Mouse (Mus musculus) embryonic facial prominence, embryonic 13.5 days (tissue): ENCODE data around the gene Ankrd11. TPM values are rescaled to one million over a fixed set of nuclear protein-coding genes. Genes with fewer than 3 reads are reported as not detected.

Source experiments
- ATAC-seq: fragments of 200-750 bp; cut with Nextera tagmentation; 2 replicates; pipeline ENCODE4 v1.8.0; 2017; ENCODE audit warnings: low read depth; ENCODE audit not compliant: insufficient number of reproducible peaks, insufficient read depth, low FRiP score, low TSS enrichment
- H3K27ac ChIP-seq: fragments of 300-500 bp; sonication (generic); 2 replicates; pipeline ENCODE4 v1.5.1; 2015; ENCODE audit warnings: moderate library complexity, mild to moderate bottlenecking, inconsistent platforms
- H3K27me3 ChIP-seq: fragments of 300-500 bp; sonication (generic); 2 replicates; pipeline ENCODE4 v1.6.1; 2015; ENCODE audit warnings: mild to moderate bottlenecking, inconsistent platforms
- H3K36me3 ChIP-seq: fragments of 300-500 bp; sonication (generic); 2 replicates; pipeline ENCODE4 v1.6.1; 2015; ENCODE audit warnings: mild to moderate bottlenecking, inconsistent platforms
- H3K4me1 ChIP-seq: fragments of 300-500 bp; sonication (generic); 2 replicates; pipeline ENCODE4 v1.6.1; 2015; ENCODE audit warnings: inconsistent platforms
- H3K4me2 ChIP-seq: fragments of 300-500 bp; sonication (generic); 2 replicates; pipeline ENCODE4 v1.6.1; 2015; ENCODE audit warnings: moderate library complexity, mild to moderate bottlenecking, inconsistent platforms
- H3K4me3 ChIP-seq: fragments of 300-500 bp; sonication (generic); 2 replicates; pipeline ENCODE4 v1.5.1; 2015; ENCODE audit warnings: mild to moderate bottlenecking, inconsistent platforms
- H3K9ac ChIP-seq: fragments of 300-500 bp; sonication (generic); 2 replicates; pipeline ENCODE4 v1.6.1; 2015; ENCODE audit warnings: mild to moderate bottlenecking, inconsistent platforms
- H3K9me3 ChIP-seq: fragments of 300-500 bp; sonication (generic); 2 replicates; pipeline ENCODE4 v1.6.1; 2016; ENCODE audit warnings: inconsistent platforms
- WGBS: fragments of 180-500 bp; shearing (Covaris S2); methylation state at CpG from one replicate; pipeline ENCODE4 v1.1.7; 2015; ENCODE audit warnings: mixed read lengths; 5-methylcytosine and 5-hydroxymethylcytosine counted together
- polyA plus RNA-seq: library from polyadenylated mRNA; unstranded; fragments of >200 nt; fragmentation: Nextera tagmentation; extraction: Ambion mirVana; gene quantifications from 2 replicates; pipeline ENCODE4 v1.2.1, GENCODE M21; 2015

Ankrd11 gene
- polyA plus RNA-seq, 1 experiment from 2014 or later, result 40.9 TPM

- no peak for ATAC-seq
- Histone ChIP-seq H3K4me2 (no peak overlapping the region), H3K4me3 (no peak overlapping the region), H3K27me3 (no peaks in the 10 kb centered on the region), H3K36me3 (0 out of 2 replicates have a peak, but pooled peaks cover 4% of the 10 kb centered on the region), H3K9ac (no peak overlapping the region), H3K27ac (no peak overlapping the region), H3K9me3 (no peaks in the 10 kb centered on the region), H3K4me1 (peaks cover 43% of the 10 kb centered on the region)
- WGBS, result 84% methylated on average over 5 of the region's 5 CpGs
Measured at GRCm38 (mm10) chr8:122960323-122960722, 81.8 kb downstream of the Ankrd11 start.

- H3K4me1 ChIP-seq, result peaks cover 29% of the 10 kb centered on the region
- H3K36me3 ChIP-seq, result no peaks in the 10 kb centered on the region
- ATAC-seq, result no peak
- no peaks in the 10 kb centered on the region for H3K27me3 ChIP-seq
- no peak overlapping the region for H3K9ac ChIP-seq
- H3K27ac ChIP-seq, result no peak overlapping the region
- H3K4me2 ChIP-seq, result no peak overlapping the region
- no peaks in the 10 kb centered on the region for H3K9me3 ChIP-seq
- WGBS, result 86% methylated on average over 3 of the region's 3 CpGs
- no peak overlapping the region for H3K4me3 ChIP-seq
Measured at GRCm38 (mm10) chr8:122955997-122956396, 86.1 kb downstream of the Ankrd11 start.

GRCm38 (mm10) chr8:122955195-122955594, 86.9 kb downstream of the Ankrd11 start:
- Histone ChIP-seq H3K9ac (no peak overlapping the region), H3K4me1 (peaks cover 21% of the 10 kb centered on the region), H3K27me3 (no peaks in the 10 kb centered on the region), H3K9me3 (no peaks in the 10 kb centered on the region), H3K4me2 (no peak overlapping the region), H3K36me3 (no peaks in the 10 kb centered on the region), H3K27ac (no peak overlapping the region), H3K4me3 (no peak overlapping the region)
- no peak for ATAC-seq

GRCm38 (mm10) chr8:122954090-122954799, 87.8 kb downstream of the Ankrd11 start:
- Histone ChIP-seq H3K36me3 (no peaks in the 10 kb centered on the region), H3K4me2 (no peak overlapping the region), H3K27ac (no peak overlapping the region), H3K4me3 (no peak overlapping the region), H3K4me1 (peaks cover 29% of the 10 kb centered on the region), H3K27me3 (no peaks in the 10 kb centered on the region), H3K9me3 (no peaks in the 10 kb centered on the region), H3K9ac (no peak overlapping the region)
- no peak for ATAC-seq
- WGBS, result 83% methylated on average over 3 of the region's 3 CpGs

GRCm38 (mm10) chr8:122953028-122953427, 89.0 kb downstream of the Ankrd11 start:
- H3K9ac ChIP-seq, result no peak overlapping the region
- 89% methylated on average over 6 of the region's 6 CpGs for WGBS
- no peaks in the 10 kb centered on the region for H3K36me3 ChIP-seq
- no peak overlapping the region for H3K4me2 ChIP-seq
- H3K4me3 ChIP-seq, result no peak overlapping the region
- no peak for ATAC-seq
- no peak overlapping the region for H3K27ac ChIP-seq
- peaks cover 33% of the 10 kb centered on the region for H3K4me1 ChIP-seq
- H3K9me3 ChIP-seq, result no peaks in the 10 kb centered on the region
- H3K27me3 ChIP-seq, result no peaks in the 10 kb centered on the region

- Histone ChIP-seq H3K27ac (no peak overlapping the region), H3K4me1 (peaks cover 27% of the 10 kb centered on the region), H3K9me3 (no peaks in the 10 kb centered on the region), H3K9ac (no peak overlapping the region), H3K4me2 (no peak overlapping the region), H3K36me3 (no peaks in the 10 kb centered on the region), H3K27me3 (no peaks in the 10 kb centered on the region), H3K4me3 (no peak overlapping the region)
- 84% methylated on average over 5 of the region's 5 CpGs for WGBS
- ATAC-seq, result no peak
Measured at GRCm38 (mm10) chr8:122951456-122951855, 90.6 kb downstream of the Ankrd11 start.

- ATAC-seq, result no peak
- WGBS, result 80% methylated on average over 5 of the region's 5 CpGs
- H3K9me3 ChIP-seq, result no peaks in the 10 kb centered on the region
Measured at GRCm38 (mm10) chr8:122949701-122950100, 92.4 kb downstream of the Ankrd11 start.

GRCm38 (mm10) chr8:122945775-122946174, 96.3 kb downstream of the Ankrd11 start:
- Histone ChIP-seq H3K4me2 (no peak overlapping the region), H3K36me3 (no peaks in the 10 kb centered on the region), H3K9ac (no peak overlapping the region), H3K4me1 (peaks cover 16% of the 10 kb centered on the region), H3K9me3 (no peaks in the 10 kb centered on the region), H3K4me3 (no peak overlapping the region), H3K27me3 (no peaks in the 10 kb centered on the region), H3K27ac (no peak overlapping the region)
- 68% methylated on average over 2 of the region's 2 CpGs for WGBS
- no peak for ATAC-seq

More at GRCm38 (mm10) chr8:122949701-122950100, 92.4 kb downstream of the Ankrd11 start:
- no peaks in the 10 kb centered on the region for H3K36me3 ChIP-seq
- H3K27ac ChIP-seq, result no peak overlapping the region
- H3K4me2 ChIP-seq, result no peak overlapping the region
- no peak overlapping the region for H3K4me3 ChIP-seq
- H3K27me3 ChIP-seq, result no peaks in the 10 kb centered on the region
- H3K9ac ChIP-seq, result no peak overlapping the region
- H3K4me1 ChIP-seq, result peaks cover 18% of the 10 kb centered on the region

GRCm38 (mm10) chr8:122942803-122943713, 99.0 kb downstream of the Ankrd11 start:
- H3K27me3 ChIP-seq, result no peaks in the 10 kb centered on the region
- no peaks in the 10 kb centered on the region for H3K9me3 ChIP-seq
- WGBS, result 74% methylated on average over 9 of the region's 9 CpGs
- ATAC-seq, result no peak
- H3K36me3 ChIP-seq, result no peaks in the 10 kb centered on the region
- peaks cover 21% of the 10 kb centered on the region for H3K4me1 ChIP-seq
- no peak overlapping the region for H3K4me2 ChIP-seq
- no peak overlapping the region for H3K27ac ChIP-seq
- no peak overlapping the region for H3K9ac ChIP-seq
- H3K4me3 ChIP-seq, result no peak overlapping the region

GRCm38 (mm10) chr8:122938591-122938990, 103.5 kb downstream of the Ankrd11 start:
- no peaks in the 10 kb centered on the region for H3K36me3 ChIP-seq
- peaks cover 33% of the 10 kb centered on the region for H3K4me1 ChIP-seq
- H3K9me3 ChIP-seq, result no peaks in the 10 kb centered on the region
- no peaks in the 10 kb centered on the region for H3K27me3 ChIP-seq
- no peak overlapping the region for H3K4me2 ChIP-seq
- no peak for ATAC-seq
- no peak overlapping the region for H3K4me3 ChIP-seq
- no peak overlapping the region for H3K27ac ChIP-seq
- 44% methylated on average over 4 of the region's 4 CpGs for WGBS
- H3K9ac ChIP-seq, result no peak overlapping the region

GRCm38 (mm10) chr8:122938170-122938569, 103.9 kb downstream of the Ankrd11 start:
- H3K27ac ChIP-seq, result no peak overlapping the region
- no peaks in the 10 kb centered on the region for H3K27me3 ChIP-seq
- peaks cover 34% of the 10 kb centered on the region for H3K4me1 ChIP-seq
- no peak for ATAC-seq
- 47% methylated on average over 3 of the region's 3 CpGs for WGBS
- H3K4me3 ChIP-seq, result no peak overlapping the region
- no peaks in the 10 kb centered on the region for H3K9me3 ChIP-seq
- H3K4me2 ChIP-seq, result no peak overlapping the region
- no peak overlapping the region for H3K9ac ChIP-seq
- no peaks in the 10 kb centered on the region for H3K36me3 ChIP-seq
